Mouse (Mus musculus) Patski (cell line): Measurements from ENCODE around the gene Msx2. TPM values are rescaled to one million over a fixed set of nuclear protein-coding genes. Genes with fewer than 3 reads are reported as not detected.

Experiments used
- ATAC-seq: fragments of 100-300 bp; one replicate; pipeline ENCODE4 v1.8.0; 2021
- CTCF ChIA-PET: fragments of 350-600 bp; sonication (Branson Sonifier 250); formaldehyde crosslinking; loops from one replicate; lab custom pipeline; 2022; ENCODE audit warnings: inconsistent platforms; lab: Charles Lee
- POLR2A ChIA-PET: fragments of 350-600 bp; sonication (Branson Sonifier 250); formaldehyde crosslinking; loops from one replicate; lab custom pipeline; 2022; ENCODE audit warnings: antibody characterized with exemption, inconsistent platforms; lab: Charles Lee
- DNase-seq: peaks from one replicate; pipeline ENCODE4 v3.0.0-alpha.2; 2011; ENCODE audit warnings: low read depth, low spot score
- H3K27me3 ChIP-seq: fragments of 371-371 bp; one replicate; pipeline ENCODE4 v1.5.1; 2021
- CTCF ChIP-seq: fragments of 100-300 bp; IDR thresholded peaks from one replicate; pipeline ENCODE4 v1.5.1; 2021
- in situ Hi-C: fragments of 300-500 bp; cut with MboI; formaldehyde crosslinking; loops from 3 replicates; pipeline ENCODE4 v1.11.1; 2018; ENCODE audit warnings: low pct_unique_long_range_greater_than_20kb, mixed read lengths
- polyA plus RNA-seq: library from polyadenylated mRNA; unstranded; gene quantifications from one replicate; pipeline ENCODE4 v1.2.3, GENCODE M21; 2021

The Msx2 gene
- polyA plus RNA-seq, 1 experiment from 2014 or later = not detected

GRCm38 (mm10) chr13:53464441-53465001, 8.4 kb downstream of the Msx2 start:
- H3K27me3 ChIP-seq = peaks cover 27% of the 10 kb centered on the region
- no peak for DNase-seq

GRCm38 (mm10) chr13:53463946-53464345, 8.9 kb downstream of the Msx2 start:
- in situ Hi-C loops = no loop called here
- POLR2A ChIA-PET = no interaction called here
- peaks cover 27% of the 10 kb centered on the region for H3K27me3 ChIP-seq
- no peak for DNase-seq
- TF ChIP-seq CTCF = no peak
- no peak for ATAC-seq
- CTCF ChIA-PET = no interaction called here

More at GRCm38 (mm10) chr13:53464441-53465001, 8.4 kb downstream of the Msx2 start:
- ATAC-seq = no peak
- in situ Hi-C loops = no loop called here
- no peak for TF ChIP-seq CTCF
- CTCF ChIA-PET = no interaction called here
- POLR2A ChIA-PET = no interaction called here

- no peak for TF ChIP-seq CTCF
- ChIA-PET CTCF (no interaction called here), POLR2A (no interaction called here)
- ATAC-seq (no peak), DNase-seq (no peak)
- in situ Hi-C loops = no loop called here
- H3K27me3 ChIP-seq = peaks cover 27% of the 10 kb centered on the region
Measured at GRCm38 (mm10) chr13:53463037-53463436, 9.8 kb downstream of the Msx2 start.

- no peak for TF ChIP-seq CTCF
- in situ Hi-C loops = no loop called here
- ChIA-PET CTCF (no interaction called here), POLR2A (no interaction called here)
- DNase-seq (no peak), ATAC-seq (peak; percentile 26)
- H3K27me3 ChIP-seq = peaks cover 27% of the 10 kb centered on the region
Measured at GRCm38 (mm10) chr13:53462649-53462970, 10.3 kb downstream of the Msx2 start.

- in situ Hi-C loops = no loop called here
- ATAC-seq (no peak), DNase-seq (no peak)
- peaks cover 23% of the 10 kb centered on the region for H3K27me3 ChIP-seq
- TF ChIP-seq CTCF = no peak
- ChIA-PET POLR2A (no interaction called here), CTCF (no interaction called here)
Measured at GRCm38 (mm10) chr13:53461855-53462648, 10.8 kb downstream of the Msx2 start.

GRCm38 (mm10) chr13:53461346-53461745, 11.5 kb downstream of the Msx2 start:
- ATAC-seq (no peak), DNase-seq (no peak)
- no peak for TF ChIP-seq CTCF
- CTCF ChIA-PET = no interaction called here
- in situ Hi-C loops = no loop called here
- POLR2A ChIA-PET = no interaction called here
- peaks cover 27% of the 10 kb centered on the region for H3K27me3 ChIP-seq

- H3K27me3 ChIP-seq = peaks cover 28% of the 10 kb centered on the region
- TF ChIP-seq CTCF = no peak
- in situ Hi-C loops = loop anchor here (5.0 kb wide), 1 partner anchor 309 kb away; no protein-coding TSS in a partner anchor
- ChIA-PET POLR2A (no interaction called here), CTCF (no interaction called here)
- no peak for ATAC-seq
- DNase-seq = no peak
Measured at GRCm38 (mm10) chr13:53458766-53459165, 14.1 kb downstream of the Msx2 start.

GRCm38 (mm10) chr13:53454794-53455672, 17.8 kb downstream of the Msx2 start:
- ATAC-seq (no peak), DNase-seq (no peak)
- in situ Hi-C loops = loop anchor here (5.0 kb wide), 2 partner anchors 227 to 312 kb away; no protein-coding TSS in a partner anchor

GRCm38 (mm10) chr13:53453927-53454326, 18.9 kb downstream of the Msx2 start:
- TF ChIP-seq CTCF = no peak
- no peak for DNase-seq
- no peak for ATAC-seq
- POLR2A ChIA-PET = no interaction called here
- CTCF ChIA-PET = no interaction called here
- in situ Hi-C loops = loop anchor here (5.0 kb wide), 1 partner anchor 228 kb away; no protein-coding TSS in a partner anchor
- H3K27me3 ChIP-seq = peaks cover 10% of the 10 kb centered on the region

More at GRCm38 (mm10) chr13:53454794-53455672, 17.8 kb downstream of the Msx2 start:
- ChIA-PET POLR2A (no interaction called here), CTCF (no interaction called here)
- no peak for TF ChIP-seq CTCF
- peaks cover 9% of the 10 kb centered on the region for H3K27me3 ChIP-seq

GRCm38 (mm10) chr13:53447609-53448008, 25.3 kb downstream of the Msx2 start:
- in situ Hi-C loops = no loop called here
- DNase-seq (no peak), ATAC-seq (no peak)
- TF ChIP-seq CTCF = peak; percentile 51
- ChIA-PET CTCF (no interaction called here), POLR2A (interaction anchor here (0.6 kb wide), 1 partner anchor 75 kb away, joined by 3 read pairs; no protein-coding TSS in a partner anchor)
- H3K27me3 ChIP-seq = peaks cover 3% of the 10 kb centered on the region
